Mouse (Mus musculus): Measurements from ENCODE around the gene Depdc7.
A peak's percentile ranks its signal among the peaks of the same experiment; 100 is the strongest.

Depdc7 gene

GRCm38 (mm10) chr2:104716279-104716678 is 26.4 kb downstream of the Depdc7 start, which contains the start of gene Pin1rt1:
Pin1rt1 (minus strand) TSS chr2:104716379.
- DNase-seq (ENCODE audit: low read depth, low spot score), result no peak

GRCm38 (mm10) chr2:104714254-104714691 is 28.4 kb downstream of the Depdc7 start:
- no peak for DNase-seq (ENCODE audit: low read depth, low spot score)

GRCm38 (mm10) chr2:104712486-104712809 is 30.2 kb downstream of the Depdc7 start:
- no peak for DNase-seq (ENCODE audit: low read depth, low spot score)

- peak; percentile 62 for DNase-seq (ENCODE audit: low read depth, low spot score)
These were observed 30.8 kb downstream of the Depdc7 start, which contains the start of gene Tcp11l1 for GRCm38 (mm10) chr2:104711585-104712485. Tcp11l1 (minus strand) TSS chr2:104712169.

GRCm38 (mm10) chr2:104710670-104711370 is 31.9 kb downstream of the Depdc7 start:
- no peak for DNase-seq (ENCODE audit: low read depth, low spot score)

- DNase-seq (ENCODE audit: low read depth, low spot score), result no peak
These were observed 32.8 kb downstream of the Depdc7 start for GRCm38 (mm10) chr2:104709786-104710337.

- DNase-seq (ENCODE audit: low read depth, low spot score), result no peak
These were observed 38.3 kb downstream of the Depdc7 start for GRCm38 (mm10) chr2:104704355-104704754.

- DNase-seq (ENCODE audit: low read depth, low spot score), result no peak
These were observed 39.5 kb downstream of the Depdc7 start for GRCm38 (mm10) chr2:104703158-104703557.

GRCm38 (mm10) chr2:104699659-104700058 is 43.0 kb downstream of the Depdc7 start:
- no peak for DNase-seq (ENCODE audit: low read depth, low spot score)

- no peak for DNase-seq (ENCODE audit: low read depth, low spot score)
These were observed 50.1 kb downstream of the Depdc7 start for GRCm38 (mm10) chr2:104692551-104692950.

GRCm38 (mm10) chr2:104690720-104691119 is 52.0 kb downstream of the Depdc7 start:
- DNase-seq (ENCODE audit: low read depth, low spot score), result no peak

- no peak for DNase-seq (ENCODE audit: low read depth, low spot score)
These were observed 54.0 kb downstream of the Depdc7 start for GRCm38 (mm10) chr2:104688724-104689123.

GRCm38 (mm10) chr2:104688321-104688720 is 54.4 kb downstream of the Depdc7 start:
- no peak for DNase-seq (ENCODE audit: low read depth, low spot score)

- no peak for DNase-seq (ENCODE audit: low read depth, low spot score)
These were observed 55.4 kb downstream of the Depdc7 start for GRCm38 (mm10) chr2:104687261-104687660.

GRCm38 (mm10) chr2:104685418-104685817 is 57.3 kb downstream of the Depdc7 start:
- peak; percentile 95 for DNase-seq (ENCODE audit: low read depth, low spot score)

GRCm38 (mm10) chr2:104684771-104685170 is 57.9 kb downstream of the Depdc7 start:
- no peak for DNase-seq (ENCODE audit: low read depth, low spot score)

GRCm38 (mm10) chr2:104677326-104677725 is 65.4 kb downstream of the Depdc7 start:
- no peak for DNase-seq (ENCODE audit: low read depth, low spot score)
